Mouse (Mus musculus) stomach, embryonic 14.5 days (tissue): ENCODE measurements around the gene Olfr777. TPM values are rescaled to one million over a fixed set of nuclear protein-coding genes. Genes with fewer than 3 reads are reported as not detected.

Source experiments
- polyA plus RNA-seq: library from polyadenylated mRNA; unstranded; fragments of >200 nt; fragmentation: Nextera tagmentation; extraction: Ambion mirVana; gene quantifications from 2 replicates; pipeline ENCODE4 v1.2.1, GENCODE M21; 2014

Gene Olfr777
- polyA plus RNA-seq, 1 experiment from 2014 or later = not detected

Other genes starting within 250 kb of the Olfr777 start
- not detected in 2 replicates for gene Olfr764-ps1, start 231.6 kb downstream of the Olfr777 start, polyA plus RNA-seq
- not detected in 2 replicates for gene Olfr765, start 221.5 kb downstream of the Olfr777 start, polyA plus RNA-seq
- not detected in 2 replicates for gene Olfr766-ps1, start 202.5 kb downstream of the Olfr777 start, polyA plus RNA-seq
- not detected in 2 replicates for gene Olfr767, start 188.6 kb downstream of the Olfr777 start, polyA plus RNA-seq
- gene Olfr768, start 172.1 kb downstream of the Olfr777 start, polyA plus RNA-seq = not detected in 2 replicates
- gene Olfr769, start 153.6 kb downstream of the Olfr777 start, polyA plus RNA-seq = not detected in 2 replicates
- not detected in 2 replicates for gene Olfr770, start 132.5 kb downstream of the Olfr777 start, polyA plus RNA-seq
- not detected in 2 replicates for gene Olfr771, start 106.7 kb downstream of the Olfr777 start, polyA plus RNA-seq
- gene Olfr772, start 93.6 kb downstream of the Olfr777 start, polyA plus RNA-seq = not detected in 2 replicates
- gene Olfr773, start 84.1 kb downstream of the Olfr777 start, polyA plus RNA-seq = not detected in 2 replicates
- gene Olfr774, start 35.3 kb downstream of the Olfr777 start, polyA plus RNA-seq = not detected in 2 replicates
- gene Olfr775, start 23.1 kb downstream of the Olfr777 start, polyA plus RNA-seq = not detected in 2 replicates
- gene Olfr776, start 12.4 kb downstream of the Olfr777 start, polyA plus RNA-seq = not detected in 2 replicates
- gene Olfr780, start 46.6 kb upstream of the Olfr777 start, polyA plus RNA-seq = not detected in 2 replicates
- not detected in 2 replicates for gene Olfr781, start 57.4 kb upstream of the Olfr777 start, polyA plus RNA-seq
- not detected in 2 replicates for gene Olfr782, start 77.4 kb upstream of the Olfr777 start, polyA plus RNA-seq
- gene Olfr784, start 112.6 kb upstream of the Olfr777 start, polyA plus RNA-seq = 0.10 and 0.17 TPM in 2 replicates
- not detected in 2 replicates for gene Olfr785, start 133.9 kb upstream of the Olfr777 start, polyA plus RNA-seq
- not detected in 2 replicates for gene Olfr786, start 155.8 kb upstream of the Olfr777 start, polyA plus RNA-seq
- not detected in 2 replicates for gene Olfr787, start 190.4 kb upstream of the Olfr777 start, polyA plus RNA-seq
- gene Olfr788, start 199.5 kb upstream of the Olfr777 start, polyA plus RNA-seq = not detected in 2 replicates
- not detected in 2 replicates for gene Olfr789, start 213.3 kb upstream of the Olfr777 start, polyA plus RNA-seq
- not detected in 2 replicates for gene Olfr790, start 227.0 kb upstream of the Olfr777 start, polyA plus RNA-seq